Mouse (Mus musculus): ENCODE measurements around the gene Gm45711. TPM values are rescaled to one million over a fixed set of nuclear protein-coding genes. Genes with fewer than 3 reads are reported as not detected.
"Not testable (repeated sequence)": the region's sequence is repeated elsewhere in the genome, so short reads cannot be mapped to it uniquely, and the experiment has no call there.

The Gm45711 gene
- polyA plus RNA-seq, 1 experiment from 2014 or later = not detected

GRCm38 (mm10) chr8:104312023-104312422 is 2.1 kb upstream of the Gm45711 start:
- H3K27ac ChIP-seq; H3K9me3 ChIP-seq; H3K36me3 ChIP-seq (replicated peaks); H3K4me1 ChIP-seq; ATAC-seq (ENCODE audit: low FRiP score); H3K27me3 ChIP-seq; H3K4me2 ChIP-seq; H3K9ac ChIP-seq; H3K4me3 ChIP-seq (replicated peaks): not testable (repeated sequence)
- 83% methylated on average over 3 of the region's 3 CpGs for WGBS

GRCm38 (mm10) chr8:104308341-104308740 is 1.5 kb downstream of the Gm45711 start:
- WGBS = 72% methylated on average over 6 of the region's 6 CpGs
- H3K27ac ChIP-seq; H3K4me2 ChIP-seq; H3K9ac ChIP-seq; H3K9me3 ChIP-seq; H3K27me3 ChIP-seq; ATAC-seq (ENCODE audit: low FRiP score); H3K4me1 ChIP-seq; H3K4me3 ChIP-seq (replicated peaks); H3K36me3 ChIP-seq (replicated peaks): not testable (repeated sequence)

GRCm38 (mm10) chr8:104304962-104305361 is 4.9 kb downstream of the Gm45711 start:
- Histone ChIP-seq H3K9ac (no peak overlapping the region), H3K4me3 (replicated peaks) (no peak overlapping the region), H3K4me1 (peaks cover 13% of the 10 kb centered on the region), H3K4me2 (no peak overlapping the region), H3K9me3 (no peaks in the 10 kb centered on the region), H3K27me3 (no peaks in the 10 kb centered on the region), H3K27ac (no peak overlapping the region), H3K36me3 (replicated peaks) (no peaks in the 10 kb centered on the region)
- no peak for ATAC-seq (ENCODE audit: low FRiP score)
- 89% methylated on average over 11 of the region's 11 CpGs for WGBS

GRCm38 (mm10) chr8:104302536-104302935 is 7.3 kb downstream of the Gm45711 start:
- H3K27me3 ChIP-seq; H3K36me3 ChIP-seq (replicated peaks); H3K9ac ChIP-seq; H3K4me3 ChIP-seq (replicated peaks); H3K27ac ChIP-seq; H3K4me2 ChIP-seq; ATAC-seq (ENCODE audit: low FRiP score); H3K9me3 ChIP-seq: not testable (repeated sequence)
- 91% methylated on average over 4 of the region's 4 CpGs for WGBS
- peaks cover 13% of the 10 kb centered on the region for H3K4me1 ChIP-seq

- H3K4me2 ChIP-seq; H3K36me3 ChIP-seq (replicated peaks); H3K27ac ChIP-seq; H3K9ac ChIP-seq; H3K9me3 ChIP-seq; H3K4me3 ChIP-seq (replicated peaks); H3K27me3 ChIP-seq: not testable (repeated sequence)
- peaks cover 13% of the 10 kb centered on the region for H3K4me1 ChIP-seq
- WGBS = 2% methylated on average over 3 of the region's 3 CpGs
- ATAC-seq (ENCODE audit: low FRiP score) = peak; percentile 84
Measured at GRCm38 (mm10) chr8:104301577-104301976, 8.3 kb downstream of the Gm45711 start.

- Histone ChIP-seq H3K4me2 (no peak overlapping the region), H3K4me1 (no peaks in the 10 kb centered on the region), H3K27me3 (no peaks in the 10 kb centered on the region), H3K9me3 (no peaks in the 10 kb centered on the region), H3K9ac (no peak overlapping the region), H3K36me3 (replicated peaks) (no peaks in the 10 kb centered on the region), H3K27ac (no peak overlapping the region), H3K4me3 (replicated peaks) (no peak overlapping the region)
- no peak for ATAC-seq (ENCODE audit: low FRiP score)
- WGBS = 85% methylated on average over 1 of the region's 1 CpGs
Measured at GRCm38 (mm10) chr8:104294396-104294795, 15.5 kb downstream of the Gm45711 start.

- not testable (repeated sequence) for H3K27me3 ChIP-seq; H3K4me1 ChIP-seq; H3K4me2 ChIP-seq; H3K27ac ChIP-seq; H3K9me3 ChIP-seq; H3K4me3 ChIP-seq (replicated peaks); H3K9ac ChIP-seq; H3K36me3 ChIP-seq (replicated peaks); ATAC-seq (ENCODE audit: low FRiP score)
- WGBS = 91% methylated on average over 12 of the region's 12 CpGs
Measured at GRCm38 (mm10) chr8:104293081-104293480, 16.8 kb downstream of the Gm45711 start, which contains the start of gene Cmtm2a. Gene Cmtm2a (minus strand): TSS chr8:104293181.

GRCm38 (mm10) chr8:104268937-104269440 is 40.9 kb downstream of the Gm45711 start:
- Histone ChIP-seq H3K27ac (no peak overlapping the region), H3K4me3 (replicated peaks) (no peak overlapping the region), H3K27me3 (no peaks in the 10 kb centered on the region), H3K4me2 (no peak overlapping the region), H3K36me3 (replicated peaks) (peaks cover 6% of the 10 kb centered on the region), H3K9me3 (no peaks in the 10 kb centered on the region), H3K9ac (no peak overlapping the region), H3K4me1 (no peaks in the 10 kb centered on the region)
- 91% methylated on average over 6 of the region's 6 CpGs for WGBS
- no peak for ATAC-seq (ENCODE audit: low FRiP score)

GRCm38 (mm10) chr8:104268368-104268767 is 41.5 kb downstream of the Gm45711 start:
- H3K4me1 ChIP-seq = no peaks in the 10 kb centered on the region
- H3K4me3 ChIP-seq (replicated peaks) = no peak overlapping the region
- no peak overlapping the region for H3K9ac ChIP-seq
- no peaks in the 10 kb centered on the region for H3K27me3 ChIP-seq
- ATAC-seq (ENCODE audit: low FRiP score) = no peak
- H3K9me3 ChIP-seq = no peaks in the 10 kb centered on the region
- no peak overlapping the region for H3K4me2 ChIP-seq
- peaks cover 13% of the 10 kb centered on the region for H3K36me3 ChIP-seq (replicated peaks)
- H3K27ac ChIP-seq = no peak overlapping the region

GRCm38 (mm10) chr8:104264271-104264935 is 45.5 kb downstream of the Gm45711 start:
- H3K4me2 ChIP-seq; ATAC-seq (ENCODE audit: low FRiP score); H3K4me1 ChIP-seq; H3K9me3 ChIP-seq; H3K9ac ChIP-seq; H3K4me3 ChIP-seq (replicated peaks); H3K27me3 ChIP-seq; H3K27ac ChIP-seq: not testable (repeated sequence)
- 98% methylated on average over 22 of the region's 22 CpGs for WGBS
- H3K36me3 ChIP-seq (replicated peaks) = peaks cover 21% of the 10 kb centered on the region

- not testable (repeated sequence) for H3K4me3 ChIP-seq (replicated peaks); ATAC-seq (ENCODE audit: low FRiP score); H3K4me1 ChIP-seq; H3K27me3 ChIP-seq; H3K9ac ChIP-seq; H3K4me2 ChIP-seq; H3K27ac ChIP-seq; H3K9me3 ChIP-seq
- WGBS = 91% methylated on average over 5 of the region's 5 CpGs
- peaks cover 44% of the 10 kb centered on the region for H3K36me3 ChIP-seq (replicated peaks)
Measured at GRCm38 (mm10) chr8:104261802-104262201, 48.1 kb downstream of the Gm45711 start.

GRCm38 (mm10) chr8:104253016-104253415 is 56.9 kb downstream of the Gm45711 start:
- H3K27ac ChIP-seq = no peak overlapping the region
- no peak for ATAC-seq (ENCODE audit: low FRiP score)
- no peaks in the 10 kb centered on the region for H3K27me3 ChIP-seq
- H3K36me3 ChIP-seq (replicated peaks) = peaks cover 9% of the 10 kb centered on the region
- H3K4me3 ChIP-seq (replicated peaks) = no peak overlapping the region
- H3K4me2 ChIP-seq = no peak overlapping the region
- 0 out of 2 replicates have a peak, but pooled peaks cover 1% of the 10 kb centered on the region for H3K9me3 ChIP-seq
- H3K9ac ChIP-seq = no peak overlapping the region
- 90% methylated on average over 3 of the region's 3 CpGs for WGBS
- peaks cover 8% of the 10 kb centered on the region for H3K4me1 ChIP-seq

GRCm38 (mm10) chr8:104251461-104251860 is 58.4 kb downstream of the Gm45711 start:
- Histone ChIP-seq H3K4me1 (peaks cover 21% of the 10 kb centered on the region), H3K27me3 (no peaks in the 10 kb centered on the region), H3K36me3 (replicated peaks) (no peaks in the 10 kb centered on the region), H3K9me3 (no peaks in the 10 kb centered on the region), H3K9ac (peak overlapping the region; percentile 66), H3K27ac (no peak overlapping the region), H3K4me3 (replicated peaks) (peak overlapping the region; percentile 67), H3K4me2 (peak overlapping the region; percentile 73)
- 0% methylated on average over 7 of the region's 7 CpGs for WGBS
- ATAC-seq (ENCODE audit: low FRiP score) = no peak
